Mouse (Mus musculus): ENCODE results near the gene Tmem150c. TPM values are rescaled to one million over a fixed set of nuclear protein-coding genes. Genes with fewer than 3 reads are reported as not detected.

Tmem150c gene
- 1 to 10 TPM; 1.2 to 1.3 TPM for total RNA-seq (2021)
- long read RNA-seq, experiment 1, partial matches to known transcripts: 0 of 3 reads
- long read RNA-seq, experiment 1, other reads (novel, unspliced or antisense): 2 of 3 reads
- long read RNA-seq, experiment 2, partial matches to known transcripts: 0 of 1 reads
- long read RNA-seq, experiment 2, other reads (novel, unspliced or antisense): 1 of 1 reads

DNA sequence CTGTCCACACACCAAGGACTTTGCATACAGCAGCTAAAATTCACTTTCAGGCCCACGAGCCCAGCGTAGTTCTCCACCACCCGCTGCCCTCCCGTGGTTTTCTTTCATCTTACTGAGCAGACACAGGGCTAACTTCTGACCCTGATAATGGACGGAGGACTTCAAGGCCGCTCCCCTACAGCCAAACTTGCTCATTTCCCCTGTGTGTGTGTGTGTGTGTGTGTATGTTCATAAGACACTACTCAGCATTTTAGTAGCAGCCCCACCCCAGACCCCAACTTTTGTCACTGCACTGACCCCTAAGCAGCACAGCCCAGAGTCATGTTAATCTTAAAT, at the start of gene Tmem150c:
TSS of gene Tmem150c (minus strand) at position 171 of the 336 bp plus-strand sequence.
- intact Hi-C loops (cut with DNase I): loop anchor here (5.0 kb wide), 1 partner anchor 82 kb away; no protein-coding TSS in a partner anchor
- no peak for DNase-seq

DNA sequence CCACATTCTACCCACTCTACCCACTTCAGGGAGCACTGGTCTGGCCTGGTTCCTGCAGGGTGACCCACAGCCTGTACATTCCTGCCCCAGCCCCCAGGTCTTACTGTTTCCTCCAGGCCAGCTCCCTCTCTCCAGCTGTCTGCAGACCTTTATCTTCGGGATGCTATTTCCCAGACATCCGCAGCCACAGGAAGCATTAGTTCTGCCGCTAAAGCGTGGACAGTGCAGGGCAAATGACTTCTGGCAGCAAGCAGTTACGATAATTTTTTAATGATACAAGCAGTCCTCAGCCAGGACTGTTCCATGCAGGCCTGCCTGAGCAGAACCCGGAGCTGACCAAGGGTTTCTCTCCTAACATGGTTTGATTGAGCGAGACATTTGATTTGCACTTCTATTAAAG, 49.5 kb upstream of the Tmem150c start:
- intact Hi-C loops (cut with DNase I): no loop called here
- DNase-seq: no peak

DNA sequence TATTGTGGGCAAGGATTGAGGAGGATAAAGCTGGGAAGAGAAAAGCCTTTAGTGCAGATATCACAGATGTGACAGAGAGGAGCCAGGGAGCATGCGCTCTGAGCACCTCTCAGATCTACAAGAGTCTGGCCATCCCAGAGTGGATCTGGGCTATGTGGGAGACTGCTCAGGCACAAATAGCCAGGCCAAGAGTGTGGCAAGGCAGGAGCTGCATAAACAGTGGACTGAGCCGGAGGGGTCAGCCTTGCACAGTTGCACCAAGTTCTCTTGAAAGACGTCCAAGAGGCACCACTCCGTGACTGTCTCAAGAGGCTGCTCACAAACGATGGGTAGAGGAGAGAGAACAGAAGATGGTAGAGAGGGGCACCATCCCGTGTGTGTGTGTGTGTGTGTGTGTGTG, 47.1 kb upstream of the Tmem150c start:
- DNase-seq: no peak
- intact Hi-C loops (cut with DNase I): no loop called here

DNA sequence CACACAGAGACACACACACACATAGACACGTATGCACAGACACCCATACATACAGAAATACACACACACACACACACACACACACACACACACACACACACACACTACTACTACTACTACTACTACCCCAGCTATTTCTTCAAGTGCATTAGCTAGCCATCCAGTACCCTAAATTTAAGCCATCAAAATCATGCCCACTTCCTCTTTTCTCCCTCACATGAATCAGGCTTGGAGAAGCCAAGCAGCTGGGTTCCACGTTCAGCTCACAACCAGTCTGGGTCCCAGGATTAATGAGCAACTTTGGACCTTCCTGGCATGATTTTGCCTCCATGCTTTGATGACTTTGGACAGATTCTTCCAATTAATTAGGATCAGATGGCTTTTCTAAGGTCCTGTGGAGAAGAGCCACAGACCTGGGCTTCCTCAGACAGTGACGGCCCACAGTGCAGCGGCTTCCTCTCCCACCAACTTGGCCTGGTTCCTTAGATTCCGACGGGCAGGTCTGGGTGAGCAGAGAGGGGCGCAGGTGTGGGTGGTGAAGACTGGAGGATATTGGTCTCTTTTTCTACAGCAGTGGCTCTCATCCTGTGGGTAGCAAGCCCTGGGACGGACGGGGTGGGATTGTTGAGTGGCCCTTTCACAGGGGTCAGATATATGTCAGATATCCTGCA, 46.0 kb upstream of the Tmem150c start:
- intact Hi-C loops (cut with DNase I): no loop called here
- no peak for DNase-seq

DNA sequence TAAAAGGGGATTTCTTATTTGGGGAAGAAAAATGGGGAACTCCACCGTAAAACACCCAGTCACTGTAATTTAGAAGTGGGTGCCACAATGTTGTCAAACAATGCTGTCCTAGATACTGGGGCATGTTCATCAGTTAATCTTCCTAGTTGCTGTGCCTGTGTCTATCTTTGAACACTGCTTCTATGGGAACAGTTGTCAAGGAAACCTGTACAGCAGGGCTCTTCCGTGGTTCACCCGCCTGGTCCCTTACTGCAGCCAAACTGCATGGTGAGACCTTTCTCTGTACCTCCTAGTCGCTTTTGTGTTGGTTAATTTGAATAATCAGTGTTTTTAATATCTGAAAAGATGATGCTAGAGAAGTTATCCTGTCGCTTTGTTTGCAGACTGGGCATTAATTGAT, 41.2 kb upstream of the Tmem150c start:
- no peak for DNase-seq
- intact Hi-C loops (cut with DNase I): no loop called here

DNA sequence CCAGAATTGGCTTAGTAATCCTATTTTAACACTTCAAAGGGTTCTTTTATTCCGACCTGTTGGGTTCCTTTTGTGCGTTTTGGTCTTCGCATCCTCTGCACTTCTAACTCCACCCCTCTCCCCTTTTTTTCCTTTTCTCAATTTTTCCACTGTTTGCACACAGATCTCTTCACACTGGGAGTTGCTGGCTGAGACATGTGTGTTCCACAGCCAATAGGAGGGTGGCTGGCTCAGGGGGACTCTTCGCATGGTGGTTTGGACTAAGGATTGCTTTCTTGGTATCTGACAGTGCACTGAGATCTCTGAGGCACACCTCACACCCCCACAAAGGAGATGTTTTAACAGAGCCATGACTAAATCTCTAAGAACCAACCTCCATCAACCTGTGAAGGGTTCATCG, 40.7 kb upstream of the Tmem150c start:
- intact Hi-C loops (cut with DNase I): no loop called here
- DNase-seq: no peak

DNA sequence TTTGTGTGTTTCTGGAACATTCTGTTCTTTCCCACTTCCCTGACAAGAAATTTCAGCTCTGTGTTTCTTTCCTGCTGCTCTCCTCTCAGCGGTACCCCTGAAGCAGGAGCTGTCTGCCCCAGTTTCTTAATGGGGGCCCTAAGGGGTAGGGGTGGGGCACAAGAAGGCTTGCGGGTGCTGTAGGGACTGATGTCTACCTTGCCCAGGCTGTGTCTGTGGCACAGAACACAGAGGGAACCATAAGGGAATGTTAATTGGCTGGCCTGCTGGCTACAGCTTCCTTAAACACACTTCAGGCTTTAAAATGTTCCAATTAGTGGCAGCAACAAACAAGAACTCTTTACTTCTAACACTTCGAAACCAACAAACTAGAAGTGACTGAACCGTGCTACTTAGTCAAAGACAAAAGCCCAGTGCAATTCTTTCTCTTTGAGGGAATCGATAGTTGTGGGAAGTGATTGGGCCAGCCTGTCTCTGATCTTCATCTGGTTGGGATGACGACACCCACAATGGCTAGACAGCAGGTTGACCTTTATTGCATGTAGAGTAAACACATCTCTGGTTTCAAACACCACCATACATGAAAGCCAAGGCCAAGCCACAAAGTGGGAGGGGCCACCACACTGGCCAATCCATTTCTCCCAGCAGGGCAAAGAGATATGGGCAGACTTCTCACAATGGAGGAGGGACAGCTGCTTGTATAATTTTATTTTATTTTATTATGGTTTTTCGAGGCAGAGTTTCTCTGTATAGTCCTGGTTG, 39.7 kb upstream of the Tmem150c start:
- DNase-seq: no peak

DNA sequence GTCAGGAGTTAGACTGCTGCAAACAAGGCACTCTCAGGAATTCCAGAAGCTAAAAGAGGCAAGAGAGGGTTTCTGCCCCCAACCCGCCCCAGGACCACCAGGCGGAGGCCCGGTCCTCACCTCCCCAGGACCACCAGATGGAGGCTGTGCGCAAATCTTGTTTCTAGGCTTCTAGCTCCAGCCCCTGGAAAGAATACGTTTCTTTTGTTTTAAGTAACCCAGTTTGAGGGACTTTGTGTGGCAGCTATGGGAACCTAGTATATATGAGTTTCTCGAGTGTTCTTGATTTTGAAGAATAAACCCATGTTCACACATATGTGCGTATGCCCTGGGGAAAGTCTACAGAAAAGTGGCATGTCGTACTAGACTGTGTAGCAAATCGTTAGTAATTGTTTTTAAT, 37.9 kb upstream of the Tmem150c start:
- DNase-seq: no peak
- intact Hi-C loops (cut with DNase I): no loop called here

More for the DNA sequence above, 39.7 kb upstream of the Tmem150c start:
- intact Hi-C loops (cut with DNase I): no loop called here

DNA sequence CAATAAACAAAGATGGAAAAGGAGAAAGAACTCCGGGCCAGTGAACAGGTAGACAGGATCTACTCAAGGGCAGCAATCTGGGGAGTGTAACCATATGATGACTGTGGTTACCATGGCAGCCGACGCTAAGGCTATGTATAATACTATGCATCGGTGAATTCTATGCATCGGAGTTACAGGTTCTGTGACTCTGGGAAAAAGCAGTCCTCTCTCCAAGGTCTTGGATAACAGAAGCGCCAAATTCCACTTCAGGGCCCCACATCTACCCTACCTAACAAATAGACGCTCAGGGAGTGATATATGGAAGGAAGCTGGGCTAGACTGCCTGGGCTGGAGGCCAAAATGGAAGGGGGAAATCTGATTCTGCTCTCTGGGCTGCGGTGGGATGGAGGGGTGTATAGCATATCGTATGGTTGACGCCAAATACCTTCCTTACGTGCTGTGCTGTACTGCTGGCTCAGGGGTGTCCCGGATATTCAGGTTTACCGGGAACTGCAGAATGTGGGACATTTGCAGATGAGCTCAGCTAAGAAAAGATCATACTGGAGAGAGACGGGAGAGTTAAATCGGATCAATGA, 37.3 kb upstream of the Tmem150c start:
- intact Hi-C loops (cut with DNase I): no loop called here
- no peak for DNase-seq

DNA sequence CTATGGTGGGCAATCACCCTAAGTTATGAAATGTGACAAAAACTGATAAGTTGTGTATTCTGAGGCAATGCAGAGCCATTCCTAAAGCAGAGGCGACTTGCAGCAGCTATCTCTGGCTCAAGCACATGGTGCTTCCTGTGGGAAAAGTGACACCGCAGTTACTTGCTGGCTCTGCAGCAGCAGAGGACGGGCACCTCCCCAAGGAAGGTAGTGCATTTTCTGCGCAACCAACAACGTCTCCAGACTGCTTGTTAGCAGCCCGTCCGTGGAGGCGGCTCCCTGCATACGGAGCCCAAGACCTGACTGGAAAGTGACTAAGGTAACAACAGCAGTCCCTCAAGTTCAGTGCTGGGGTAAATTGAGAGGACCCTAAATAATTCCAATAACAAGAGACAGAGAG, 36.8 kb upstream of the Tmem150c start:
- intact Hi-C loops (cut with DNase I): no loop called here

DNA sequence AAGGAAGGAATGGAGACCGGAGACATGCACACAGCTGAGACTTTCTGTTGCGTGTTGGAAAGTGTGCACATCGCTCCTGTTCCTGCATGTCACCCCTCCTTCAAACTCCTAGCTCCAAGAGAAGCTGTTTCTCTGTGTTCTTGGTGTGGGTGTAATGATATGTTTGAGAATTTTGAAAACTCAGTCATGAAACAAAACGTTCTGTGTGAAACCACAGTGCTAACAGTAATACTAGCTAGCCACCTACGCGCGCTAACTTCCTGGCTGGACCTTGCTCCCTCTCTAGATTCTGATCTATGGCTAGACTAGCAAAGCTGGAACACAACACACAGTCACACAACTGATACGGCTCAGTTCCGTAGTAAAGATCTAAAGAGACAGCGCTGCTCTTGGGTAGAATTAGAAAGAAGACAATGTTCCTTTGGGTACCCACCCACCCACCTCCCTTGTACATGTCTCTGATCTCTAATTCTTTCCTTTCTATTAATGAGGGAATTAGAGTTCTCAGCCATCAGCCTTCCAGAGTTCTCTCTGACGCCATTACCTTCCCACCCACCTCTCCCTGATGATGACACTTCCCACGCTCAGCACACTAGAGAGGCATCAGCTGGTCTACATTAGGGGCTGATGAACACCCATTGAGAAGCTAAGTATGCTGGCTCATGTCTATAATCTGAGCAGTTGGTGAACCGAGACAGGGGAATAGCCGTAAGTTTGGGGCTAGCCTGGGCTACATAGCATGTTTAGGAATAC, 32.0 kb upstream of the Tmem150c start:
- intact Hi-C loops (cut with DNase I): no loop called here
- no peak for DNase-seq

More for the DNA sequence above, 36.8 kb upstream of the Tmem150c start:
- no peak for DNase-seq

DNA sequence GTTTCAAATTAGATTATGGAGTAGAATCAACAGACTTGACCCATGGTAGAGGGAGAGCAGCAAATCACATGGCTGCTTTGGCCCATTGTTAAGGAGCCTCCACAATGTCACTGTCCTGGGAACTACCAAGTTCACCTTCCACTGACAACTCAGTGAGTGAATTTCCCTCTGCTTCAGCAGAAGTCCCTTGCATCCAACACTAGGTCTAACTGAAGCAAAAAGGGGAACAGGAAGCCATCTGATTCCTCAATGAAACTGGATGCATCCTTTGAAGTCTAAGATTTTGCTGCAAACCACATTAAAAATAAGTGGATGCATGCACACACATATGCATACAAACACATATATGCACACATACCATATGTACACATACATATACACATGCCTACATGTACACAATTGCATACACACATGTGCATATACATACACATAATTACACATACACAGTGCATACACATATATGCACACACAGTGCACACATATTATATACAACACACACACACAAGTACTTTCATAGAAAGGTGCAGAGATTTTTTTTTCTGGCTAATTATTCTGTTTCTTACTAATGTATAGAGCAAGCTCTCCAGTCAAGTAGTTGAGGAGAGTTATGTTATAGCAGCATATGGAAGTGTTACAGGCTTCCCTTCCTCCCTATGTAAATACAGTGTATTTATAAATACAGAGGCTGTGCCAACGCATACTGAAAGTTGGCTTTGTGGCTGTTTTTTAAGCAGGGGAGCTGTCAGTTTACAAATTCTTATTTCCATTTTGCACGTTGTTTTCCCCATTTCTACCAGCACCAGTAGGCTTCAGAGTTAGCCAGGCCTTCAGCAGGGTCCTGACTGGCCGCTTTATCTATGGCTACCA, 27.7 kb upstream of the Tmem150c start:
- intact Hi-C loops (cut with DNase I): no loop called here
- no peak for DNase-seq

DNA sequence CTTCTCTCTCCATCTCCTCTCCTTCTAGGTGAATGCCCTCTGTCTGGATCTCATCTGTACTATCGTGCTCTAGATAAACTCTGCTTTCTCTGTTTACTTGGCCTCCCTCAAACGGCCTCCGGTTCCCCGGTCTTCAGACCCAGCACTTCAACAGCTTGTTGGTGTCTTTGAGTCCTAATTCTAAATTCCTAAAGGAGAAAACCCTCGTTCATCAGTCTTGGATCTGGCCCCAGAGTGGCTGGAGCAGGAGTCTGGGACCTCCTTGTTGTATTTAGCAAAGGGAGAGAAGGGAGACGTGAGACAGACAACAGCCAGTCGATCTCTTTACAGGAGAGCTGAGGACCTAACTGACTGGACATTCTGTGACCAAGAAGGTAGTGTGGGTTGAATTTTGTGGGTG, 27.0 kb upstream of the Tmem150c start:
- DNase-seq: no peak
- intact Hi-C loops (cut with DNase I): no loop called here

DNA sequence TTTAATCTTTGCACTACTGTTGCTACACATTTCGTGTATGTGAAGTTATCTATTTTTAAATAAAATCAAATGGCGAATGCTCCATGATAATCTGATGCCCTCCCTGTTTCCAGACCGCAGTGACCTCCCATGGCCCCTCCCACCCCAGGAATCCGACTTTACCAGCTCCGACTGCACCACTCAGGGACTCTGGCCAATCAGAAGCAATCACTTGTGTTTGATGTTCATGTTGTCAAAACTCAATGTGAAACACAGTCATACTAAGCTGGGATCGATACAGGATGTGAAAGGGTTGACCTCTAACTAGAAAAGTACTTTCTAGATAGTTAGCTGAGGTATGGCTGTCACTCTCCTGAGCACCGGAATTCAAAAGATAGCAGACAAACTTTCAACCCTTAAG, 26.3 kb upstream of the Tmem150c start:
- DNase-seq: no peak
- intact Hi-C loops (cut with DNase I): no loop called here

DNA sequence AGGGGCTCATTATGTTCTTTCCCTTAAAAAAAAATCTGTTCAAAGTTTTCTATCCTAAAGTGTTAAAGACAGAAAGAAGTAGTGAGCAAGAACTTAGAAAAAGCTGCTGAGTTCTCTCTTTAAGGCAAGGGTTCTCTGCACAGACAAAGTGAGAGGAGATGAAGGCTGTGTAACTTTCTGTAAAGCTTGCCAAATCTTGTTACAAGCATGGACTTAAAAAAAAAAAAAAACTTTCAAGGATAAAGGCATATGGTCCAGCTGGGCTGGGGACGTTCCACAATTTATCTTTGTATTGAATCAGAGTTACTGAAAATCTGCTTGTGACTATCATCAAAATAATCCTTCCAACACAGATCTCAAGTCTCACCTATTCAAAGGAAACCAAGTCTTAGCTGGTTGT, 21.4 kb upstream of the Tmem150c start:
- intact Hi-C loops (cut with DNase I): no loop called here
- DNase-seq: no peak

DNA sequence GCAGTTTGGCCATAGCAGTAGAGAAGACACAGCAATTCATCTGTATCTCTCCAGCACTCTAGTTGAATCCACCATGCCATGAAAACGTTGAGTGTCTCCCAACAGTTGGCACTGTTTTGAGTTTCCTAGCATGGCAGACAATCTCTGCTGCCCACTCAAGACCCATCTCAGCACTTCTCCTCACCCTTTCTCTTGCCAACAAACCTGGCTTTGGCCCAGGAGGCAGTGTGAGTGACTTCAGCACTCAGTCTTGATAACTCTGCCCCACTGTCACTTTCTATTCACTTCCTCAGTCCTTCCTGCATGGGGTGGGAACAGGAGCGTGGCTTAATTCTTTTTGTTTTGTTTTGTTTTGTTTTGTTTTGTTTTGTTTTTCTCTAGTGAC, 19.2 kb upstream of the Tmem150c start:
- DNase-seq: no peak
- intact Hi-C loops (cut with DNase I): no loop called here

DNA sequence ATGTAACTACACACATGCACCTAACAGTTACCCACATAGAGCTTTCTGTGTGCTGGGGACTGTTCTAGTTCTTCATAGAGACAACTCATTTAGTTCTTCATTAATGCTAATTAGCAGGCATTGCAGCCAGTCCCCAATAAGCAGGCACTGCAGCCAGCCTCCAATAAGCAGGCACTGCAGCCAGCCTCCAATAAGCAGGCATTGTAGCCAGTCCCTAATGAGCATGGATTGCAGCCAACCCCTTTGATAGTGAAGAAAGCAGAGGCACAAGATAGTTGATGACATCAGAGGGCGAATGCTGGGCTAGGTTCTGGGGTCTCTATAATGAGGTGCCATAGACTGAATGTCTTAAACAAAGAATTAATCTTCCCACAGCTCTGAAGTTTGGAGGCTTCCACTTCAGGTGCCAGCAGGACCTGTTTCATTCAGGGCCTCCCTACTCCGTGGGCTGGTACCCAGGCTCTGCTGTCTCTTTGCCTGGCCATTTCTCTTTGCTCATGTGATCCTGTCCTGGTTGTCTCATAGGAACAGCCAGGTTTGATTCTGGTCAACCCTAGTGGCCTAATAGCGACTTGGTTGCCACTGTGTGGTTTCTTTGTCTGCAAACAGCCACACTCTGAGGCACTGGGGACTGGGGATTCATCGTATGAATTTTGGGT, 18.6 kb upstream of the Tmem150c start:
- intact Hi-C loops (cut with DNase I): no loop called here
- DNase-seq: no peak

DNA sequence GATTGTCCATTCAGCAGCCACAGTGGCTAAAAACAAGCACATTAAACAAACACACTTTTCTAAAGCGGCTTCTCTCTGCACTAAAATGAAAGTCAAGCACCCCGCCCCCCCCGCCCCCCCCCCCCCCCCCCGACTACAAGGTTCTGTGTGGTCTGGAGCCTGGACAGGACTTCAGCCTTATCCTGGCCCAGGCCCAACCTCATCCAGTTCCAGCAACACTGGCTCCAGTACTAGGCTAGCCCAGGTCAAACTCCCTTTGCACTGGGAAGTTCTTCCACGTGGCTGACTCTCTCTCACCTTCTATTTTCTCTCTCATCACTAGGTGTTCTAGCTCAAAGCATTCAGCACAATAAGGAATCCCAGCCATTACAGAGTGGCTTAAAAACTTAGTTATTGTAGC, 17.9 kb upstream of the Tmem150c start:
- intact Hi-C loops (cut with DNase I): no loop called here

DNA sequence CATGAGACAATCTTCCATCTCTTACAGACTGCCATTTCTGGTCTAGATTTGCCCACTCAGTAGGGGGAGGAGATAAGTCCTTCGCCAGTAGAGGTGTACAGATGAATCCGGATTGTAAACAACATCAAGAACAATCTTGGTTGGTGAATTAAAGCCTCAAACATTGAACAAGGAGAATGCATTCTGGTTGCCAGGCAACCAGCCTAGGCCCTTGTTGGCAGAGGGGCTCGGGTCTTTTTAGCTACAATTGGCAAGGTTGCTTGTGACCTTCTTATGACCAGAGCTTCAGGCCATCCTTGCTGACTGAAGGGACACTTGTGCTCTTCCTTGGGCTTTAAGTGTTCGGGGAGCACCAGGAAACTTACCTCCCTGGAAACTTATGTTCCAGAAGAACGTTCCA, 16.5 kb upstream of the Tmem150c start:
- intact Hi-C loops (cut with DNase I): no loop called here
- no peak for DNase-seq

More for the DNA sequence above, 17.9 kb upstream of the Tmem150c start:
- no peak for DNase-seq

Data from gastrocnemius, postnatal 36 days (tissue).